Mouse (Mus musculus) ES-Bruce4 (cell line): ENCODE data around the gene Baiap2.

ENCODE experiments used
- CTCF ChIP-seq: IDR thresholded peaks from one replicate; pipeline ENCODE4 v1.8.1; 2011; ENCODE audit warnings: low read depth, low read length
- EP300 ChIP-seq: IDR thresholded peaks from 2 replicates; pipeline ENCODE4 v1.6.1; 2011; ENCODE audit warnings: low read depth, low read length; ENCODE audit not compliant: insufficient read depth
- POLR2A ChIP-seq: IDR thresholded peaks from one replicate; pipeline ENCODE4 v1.8.1; 2011; ENCODE audit warnings: low read length; ENCODE audit not compliant: insufficient read depth

GRCm38 (mm10) chr11:119967401-119967800 lies 24.8 kb downstream of the Baiap2 start:
- TF ChIP-seq CTCF: no peak
- no peak for TF ChIP-seq POLR2A
- no peak for TF ChIP-seq EP300
